ENCODE assay signal across 15 mouse cellular contexts in the genomic region with DNA sequence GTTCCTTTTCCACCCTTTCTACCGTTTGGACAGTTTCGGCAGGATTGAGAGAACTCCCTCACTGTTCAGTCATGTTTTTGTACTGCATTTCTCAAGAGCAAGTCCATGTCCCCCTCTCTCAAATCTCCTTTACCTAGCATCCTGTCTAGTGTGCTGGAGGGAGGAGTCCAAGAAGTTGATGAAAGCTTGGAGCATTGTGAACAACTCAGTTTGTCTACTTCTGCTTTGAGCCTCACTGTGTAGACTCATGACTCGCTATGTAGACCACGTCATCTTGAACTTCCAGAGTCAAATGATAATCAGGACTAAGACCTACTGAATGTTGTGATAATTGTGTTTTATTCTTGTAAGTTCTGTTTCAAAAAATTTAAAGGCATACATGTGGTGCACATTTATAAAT.
"Had no signal": no experiment of that assay in that cellular context is flagged by ENCODE, and none has a peak within 500 bp of the region (broad histone marks: within the 10 kb centered on the region; RNA-seq: fewer than 3 reads in every experiment).

No protein-coding gene starts in this region.

- DNase-seq: kidney, adult 2 months; kidney, postnatal 14 days; lung, adult 18-20 months; lung, postnatal 10 days; lung, postnatal 4 days; retina, postnatal 1 day; right cerebral cortex, postnatal 4 days; thymus, adult 18-20 months; thymus, postnatal 14 days had no signal

- H3K4me3 ChIP-seq: kidney, embryonic 15.5 days; limb, embryonic 15.5 days; midbrain, embryonic 12.5 days; neural tube, embryonic 13.5 days had no signal

- H3K4me2 ChIP-seq: kidney, embryonic 15.5 days; limb, embryonic 15.5 days; midbrain, embryonic 12.5 days; neural tube, embryonic 13.5 days had no signal

- H3K9ac ChIP-seq: kidney, embryonic 15.5 days; limb, embryonic 15.5 days; midbrain, embryonic 12.5 days; neural tube, embryonic 13.5 days had no signal

- H3K27ac ChIP-seq: kidney, embryonic 15.5 days; limb, embryonic 15.5 days; midbrain, embryonic 12.5 days; neural tube, embryonic 13.5 days had no signal

- ATAC-seq: intestine, embryonic 16.5 days; midbrain, embryonic 16.5 days had no signal

- H3K36me3 ChIP-seq: kidney, embryonic 15.5 days; limb, embryonic 15.5 days; midbrain, embryonic 12.5 days; neural tube, embryonic 13.5 days had no signal

- H3K9me3 ChIP-seq: kidney, embryonic 15.5 days; limb, embryonic 15.5 days; midbrain, embryonic 12.5 days; neural tube, embryonic 13.5 days had no signal

- H3K27me3 ChIP-seq: kidney, embryonic 15.5 days; limb, embryonic 15.5 days; midbrain, embryonic 12.5 days; neural tube, embryonic 13.5 days had no signal
